Mouse (Mus musculus): ENCODE results near the gene Tomm20l. TPM values are rescaled to one million over a fixed set of nuclear protein-coding genes. Genes with fewer than 3 reads are reported as not detected.

The Tomm20l gene
- polyA plus RNA-seq, 1 experiment from 2014 or later, result not detected

- Histone ChIP-seq H3K27me3 (ENCODE audit: control insufficient read depth, insufficient read depth, low read length) (no peaks in the 10 kb centered on the region), H3K36me3 (ENCODE audit: control insufficient read depth, insufficient read depth, low read length) (no peaks in the 10 kb centered on the region), H3K4me1 (replicated peaks; ENCODE audit: control insufficient read depth, insufficient read depth, low read length) (peaks cover 3% of the 10 kb centered on the region; the same call in 1 of the 2 replicates), H3K4me3 (ENCODE audit: low read depth, low read length) (no peak overlapping the region), H3K9me3 (ENCODE audit: control insufficient read depth, low read length) (no peaks in the 10 kb centered on the region), H3K27ac (ENCODE audit: low read depth, low read length) (no peak overlapping the region), H3K4me2 (ENCODE audit: low read depth, low read length, severe bottlenecking) (peak overlapping the region; percentile 19; the same call in 1 of the 2 replicates), H3K9ac (ENCODE audit: low read length) (no peak overlapping the region)
- DNase-seq (ENCODE audit: low spot score) (peak; percentile 53), ATAC-seq (replicated peaks; ENCODE audit: low FRiP score) (no peak)
- 26% methylated on average over 12 of the region's 12 CpGs for WGBS
Measured at GRCm38 (mm10) chr12:71113675-71114288, 2.6 kb downstream of the Tomm20l start.

- DNase-seq (ENCODE audit: low spot score), result no peak
- no peaks in the 10 kb centered on the region for H3K36me3 ChIP-seq (ENCODE audit: control insufficient read depth, insufficient read depth, low read length)
Measured at GRCm38 (mm10) chr12:71116411-71116810, 5.2 kb downstream of the Tomm20l start.

GRCm38 (mm10) chr12:71122731-71123130, 11.5 kb downstream of the Tomm20l start:
- 92% methylated on average over 10 of the region's 10 CpGs for WGBS

More at GRCm38 (mm10) chr12:71116411-71116810, 5.2 kb downstream of the Tomm20l start:
- 82% methylated on average over 5 of the region's 5 CpGs for WGBS
- H3K4me2 ChIP-seq (ENCODE audit: low read depth, low read length, severe bottlenecking), result no peak overlapping the region
- H3K9me3 ChIP-seq (ENCODE audit: control insufficient read depth, low read length), result no peaks in the 10 kb centered on the region
- H3K9ac ChIP-seq (ENCODE audit: low read length), result no peak overlapping the region
- H3K27ac ChIP-seq (ENCODE audit: low read depth, low read length), result no peak overlapping the region
- ATAC-seq (replicated peaks; ENCODE audit: low FRiP score), result no peak
- H3K4me1 ChIP-seq (replicated peaks; ENCODE audit: control insufficient read depth, insufficient read depth, low read length), result peaks cover 2% of the 10 kb centered on the region; the same call in 1 of the 2 replicates
- H3K4me3 ChIP-seq (ENCODE audit: low read depth, low read length), result no peak overlapping the region
- no peaks in the 10 kb centered on the region for H3K27me3 ChIP-seq (ENCODE audit: control insufficient read depth, insufficient read depth, low read length)

GRCm38 (mm10) chr12:71123286-71123685, 12.1 kb downstream of the Tomm20l start:
- Histone ChIP-seq H3K4me3 (ENCODE audit: low read depth, low read length) (no peak overlapping the region), H3K4me2 (ENCODE audit: low read depth, low read length, severe bottlenecking) (no peak overlapping the region), H3K27me3 (ENCODE audit: control insufficient read depth, insufficient read depth, low read length) (no peaks in the 10 kb centered on the region), H3K9ac (ENCODE audit: low read length) (no peak overlapping the region), H3K9me3 (ENCODE audit: control insufficient read depth, low read length) (no peaks in the 10 kb centered on the region), H3K27ac (ENCODE audit: low read depth, low read length) (no peak overlapping the region), H3K4me1 (replicated peaks; ENCODE audit: control insufficient read depth, insufficient read depth, low read length) (no peaks in the 10 kb centered on the region), H3K36me3 (ENCODE audit: control insufficient read depth, insufficient read depth, low read length) (peaks cover 6% of the 10 kb centered on the region; the same call in 1 of the 2 replicates)
- ATAC-seq (replicated peaks; ENCODE audit: low FRiP score) (no peak), DNase-seq (ENCODE audit: low spot score) (no peak)
- WGBS, result 92% methylated on average over 9 of the region's 9 CpGs

More at GRCm38 (mm10) chr12:71122731-71123130, 11.5 kb downstream of the Tomm20l start:
- Histone ChIP-seq H3K4me1 (replicated peaks; ENCODE audit: control insufficient read depth, insufficient read depth, low read length) (no peaks in the 10 kb centered on the region), H3K4me3 (ENCODE audit: low read depth, low read length) (no peak overlapping the region), H3K36me3 (ENCODE audit: control insufficient read depth, insufficient read depth, low read length) (peaks cover 6% of the 10 kb centered on the region; the same call in 1 of the 2 replicates), H3K9ac (ENCODE audit: low read length) (no peak overlapping the region), H3K27ac (ENCODE audit: low read depth, low read length) (no peak overlapping the region), H3K9me3 (ENCODE audit: control insufficient read depth, low read length) (no peaks in the 10 kb centered on the region), H3K4me2 (ENCODE audit: low read depth, low read length, severe bottlenecking) (no peak overlapping the region), H3K27me3 (ENCODE audit: control insufficient read depth, insufficient read depth, low read length) (no peaks in the 10 kb centered on the region)
- ATAC-seq (replicated peaks; ENCODE audit: low FRiP score) (no peak), DNase-seq (ENCODE audit: low spot score) (no peak)

- H3K27ac ChIP-seq (ENCODE audit: low read depth, low read length), result no peak overlapping the region
- peaks cover 5% of the 10 kb centered on the region; the same call in 1 of the 2 replicates for H3K36me3 ChIP-seq (ENCODE audit: control insufficient read depth, insufficient read depth, low read length)
- H3K9me3 ChIP-seq (ENCODE audit: control insufficient read depth, low read length), result no peaks in the 10 kb centered on the region
- DNase-seq (ENCODE audit: low spot score) (no peak), ATAC-seq (replicated peaks; ENCODE audit: low FRiP score) (no peak)
- H3K4me1 ChIP-seq (replicated peaks; ENCODE audit: control insufficient read depth, insufficient read depth, low read length), result peaks cover 2% of the 10 kb centered on the region; the same call in 1 of the 2 replicates
- H3K4me3 ChIP-seq (ENCODE audit: low read depth, low read length), result peak overlapping the region; percentile 86
- peak overlapping the region; percentile 82 for H3K4me2 ChIP-seq (ENCODE audit: low read depth, low read length, severe bottlenecking)
- no peaks in the 10 kb centered on the region for H3K27me3 ChIP-seq (ENCODE audit: control insufficient read depth, insufficient read depth, low read length)
- 32% methylated on average over 5 of the region's 5 CpGs for WGBS
- peak overlapping the region; percentile 87; the same call in 1 of the 2 replicates for H3K9ac ChIP-seq (ENCODE audit: low read length)
Measured at GRCm38 (mm10) chr12:71135581-71135980, 24.4 kb downstream of the Tomm20l start.

- H3K27ac ChIP-seq (ENCODE audit: low read depth, low read length), result peak within 1 kb of the TSS; percentile 41
- H3K9me3 ChIP-seq (ENCODE audit: control insufficient read depth, low read length), result no peaks in the 10 kb centered on the region
- ATAC-seq (replicated peaks; ENCODE audit: low FRiP score) (peak; percentile 93), DNase-seq (ENCODE audit: low spot score) (peak; percentile 85)
- H3K27me3 ChIP-seq (ENCODE audit: control insufficient read depth, insufficient read depth, low read length), result no peaks in the 10 kb centered on the region
- H3K4me2 ChIP-seq (ENCODE audit: low read depth, low read length, severe bottlenecking), result peak within 1 kb of the TSS; percentile 83
- H3K36me3 ChIP-seq (ENCODE audit: control insufficient read depth, insufficient read depth, low read length), result peaks cover 5% of the 10 kb centered on the region; the same call in 1 of the 2 replicates
- WGBS, result under 1% methylated on average over 52 of the region's 52 CpGs
- H3K4me1 ChIP-seq (replicated peaks; ENCODE audit: control insufficient read depth, insufficient read depth, low read length), result peaks cover 2% of the 10 kb centered on the region; the same call in 1 of the 2 replicates
- peak within 1 kb of the TSS; percentile 86 for H3K4me3 ChIP-seq (ENCODE audit: low read depth, low read length)
- peak within 1 kb of the TSS; percentile 87 for H3K9ac ChIP-seq (ENCODE audit: low read length)
Measured at GRCm38 (mm10) chr12:71136130-71136973, 25.1 kb downstream of the Tomm20l start, which contains the start of the genes Timm9 and 2700049A03Rik. Timm9 (minus strand) TSS chr12:71136684. 2700049A03Rik (plus strand) TSS chr12:71136848.

- Histone ChIP-seq H3K36me3 (ENCODE audit: control insufficient read depth, insufficient read depth, low read length) (peaks cover 5% of the 10 kb centered on the region; the same call in 1 of the 2 replicates), H3K4me1 (replicated peaks; ENCODE audit: control insufficient read depth, insufficient read depth, low read length) (peaks cover 2% of the 10 kb centered on the region; the same call in 1 of the 2 replicates), H3K27me3 (ENCODE audit: control insufficient read depth, insufficient read depth, low read length) (no peaks in the 10 kb centered on the region), H3K4me2 (ENCODE audit: low read depth, low read length, severe bottlenecking) (peak overlapping the region; percentile 83; the same call in 1 of the 2 replicates), H3K4me3 (ENCODE audit: low read depth, low read length) (peak overlapping the region; percentile 86), H3K9me3 (ENCODE audit: control insufficient read depth, low read length) (no peaks in the 10 kb centered on the region), H3K27ac (ENCODE audit: low read depth, low read length) (peak overlapping the region; percentile 27; the same call in 1 of the 2 replicates), H3K9ac (ENCODE audit: low read length) (peak overlapping the region; percentile 87)
- peak; percentile 80 for ATAC-seq (replicated peaks; ENCODE audit: low FRiP score)
- peak; percentile 96 for DNase-seq (ENCODE audit: low spot score)
- under 1% methylated on average over 30 of the region's 30 CpGs for WGBS
Measured at GRCm38 (mm10) chr12:71136974-71137491, 25.8 kb downstream of the Tomm20l start.

- Histone ChIP-seq H3K9me3 (ENCODE audit: control insufficient read depth, low read length) (no peaks in the 10 kb centered on the region), H3K36me3 (ENCODE audit: control insufficient read depth, insufficient read depth, low read length) (peaks cover 5% of the 10 kb centered on the region; the same call in 1 of the 2 replicates), H3K4me3 (ENCODE audit: low read depth, low read length) (peak overlapping the region; percentile 86), H3K27me3 (ENCODE audit: control insufficient read depth, insufficient read depth, low read length) (no peaks in the 10 kb centered on the region), H3K27ac (ENCODE audit: low read depth, low read length) (no peak overlapping the region), H3K9ac (ENCODE audit: low read length) (peak overlapping the region; percentile 66), H3K4me1 (replicated peaks; ENCODE audit: control insufficient read depth, insufficient read depth, low read length) (peaks cover 2% of the 10 kb centered on the region; the same call in 1 of the 2 replicates), H3K4me2 (ENCODE audit: low read depth, low read length, severe bottlenecking) (peak overlapping the region; percentile 83)
- DNase-seq (ENCODE audit: low spot score), result no peak
- ATAC-seq (replicated peaks; ENCODE audit: low FRiP score), result no peak
- 13% methylated on average over 11 of the region's 11 CpGs for WGBS
Measured at GRCm38 (mm10) chr12:71137686-71138085, 26.5 kb downstream of the Tomm20l start.
